Mouse (Mus musculus) brown adipose tissue, adult 24 weeks (tissue): Measurements from ENCODE around the gene Ankrd11. TPM values are rescaled to one million over a fixed set of nuclear protein-coding genes. Genes with fewer than 3 reads are reported as not detected.
A peak's percentile ranks its signal among the peaks of the same experiment; 100 is the strongest.

ENCODE experiments used
- H3K27ac ChIP-seq: fragments of 200-500 bp; replicated peaks from 2 replicates; pipeline ENCODE4 v1.5.1; 2012; ENCODE audit warnings: low read depth, mild to moderate bottlenecking, low read length
- H3K4me1 ChIP-seq: fragments of 200-500 bp; 2 replicates; pipeline ENCODE4 v1.6.1; 2012; ENCODE audit warnings: low read length, mixed read lengths; ENCODE audit not compliant: control insufficient read depth, insufficient read depth, insufficient read length
- H3K4me3 ChIP-seq: fragments of 200-500 bp; 2 replicates; pipeline ENCODE4 v1.5.1; 2012; ENCODE audit warnings: low read depth, mild to moderate bottlenecking, low read length, moderate library complexity; ENCODE audit not compliant: insufficient read depth
- polyA plus RNA-seq: library from polyadenylated mRNA; stranded (reverse); fragments of >200 nt; gene quantifications from 2 replicates; pipeline ENCODE4 v1.2.4, GENCODE M21; 2012; ENCODE audit not compliant: missing spikeins, insufficient read depth, insufficient read length

Gene Ankrd11
- polyA plus RNA-seq, 1 experiment, result 37.9 TPM

- peak overlapping the region; percentile 84 for H3K27ac ChIP-seq
- no peak overlapping the region for H3K4me3 ChIP-seq
Observed at GRCm38 (mm10) chr8:122901476-122901875, 140.6 kb downstream of the Ankrd11 start.

GRCm38 (mm10) chr8:122899085-122899484 is 143.0 kb downstream of the Ankrd11 start:
- Histone ChIP-seq H3K27ac (no peak overlapping the region), H3K4me3 (no peak overlapping the region), H3K4me1 (peaks cover 22% of the 10 kb centered on the region)

More at GRCm38 (mm10) chr8:122901476-122901875, 140.6 kb downstream of the Ankrd11 start:
- H3K4me1 ChIP-seq, result peaks cover 33% of the 10 kb centered on the region

GRCm38 (mm10) chr8:122898473-122898872 is 143.6 kb downstream of the Ankrd11 start:
- Histone ChIP-seq H3K4me3 (no peak overlapping the region), H3K4me1 (peaks cover 22% of the 10 kb centered on the region), H3K27ac (peak overlapping the region; percentile 37; the same call in 1 of the 2 replicates)

DNA sequence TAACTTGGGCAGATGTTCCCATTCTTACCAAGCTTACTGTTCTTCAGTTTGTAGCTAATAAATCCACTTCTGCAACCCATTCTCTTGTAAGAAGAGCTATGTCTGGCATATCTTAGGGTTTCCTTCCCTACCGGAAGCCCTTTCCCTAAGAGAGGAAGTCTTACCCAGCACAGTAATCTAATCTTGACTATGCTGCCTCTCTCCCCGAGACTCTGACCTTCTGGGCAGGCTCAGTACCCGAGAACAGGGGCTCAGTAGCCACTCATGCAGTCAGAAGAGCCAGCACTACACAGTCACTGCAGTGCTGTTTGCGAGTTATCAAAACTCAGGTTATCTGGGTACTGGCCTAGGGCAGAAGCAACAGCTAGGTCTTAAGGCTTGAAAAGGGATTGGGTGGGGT is 144.1 kb downstream of the Ankrd11 start:
- H3K27ac ChIP-seq, result peak overlapping the region; percentile 37
- no peak overlapping the region for H3K4me3 ChIP-seq
- H3K4me1 ChIP-seq, result peaks cover 22% of the 10 kb centered on the region

DNA sequence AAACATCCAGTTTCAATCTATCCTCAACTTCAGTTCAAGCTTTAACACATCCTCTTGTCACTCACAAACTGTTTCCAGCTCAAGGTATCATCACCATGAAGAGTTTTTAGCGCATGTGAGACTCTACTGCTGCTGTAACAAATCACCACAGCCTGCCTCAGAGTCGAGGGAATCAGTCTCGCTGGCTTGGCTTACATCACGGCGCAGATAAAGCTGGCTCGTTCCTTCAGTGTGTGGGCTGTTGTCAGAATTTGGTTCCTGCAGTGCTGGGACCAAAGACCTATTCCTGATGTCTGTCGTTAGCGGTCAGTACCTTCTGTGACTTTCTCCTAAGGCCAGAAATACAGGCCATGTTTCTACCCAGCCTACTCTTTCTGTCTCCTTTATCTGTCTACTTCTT is 144.9 kb downstream of the Ankrd11 start:
- peaks cover 16% of the 10 kb centered on the region for H3K4me1 ChIP-seq
- no peak overlapping the region for H3K4me3 ChIP-seq
- no peak overlapping the region for H3K27ac ChIP-seq

DNA sequence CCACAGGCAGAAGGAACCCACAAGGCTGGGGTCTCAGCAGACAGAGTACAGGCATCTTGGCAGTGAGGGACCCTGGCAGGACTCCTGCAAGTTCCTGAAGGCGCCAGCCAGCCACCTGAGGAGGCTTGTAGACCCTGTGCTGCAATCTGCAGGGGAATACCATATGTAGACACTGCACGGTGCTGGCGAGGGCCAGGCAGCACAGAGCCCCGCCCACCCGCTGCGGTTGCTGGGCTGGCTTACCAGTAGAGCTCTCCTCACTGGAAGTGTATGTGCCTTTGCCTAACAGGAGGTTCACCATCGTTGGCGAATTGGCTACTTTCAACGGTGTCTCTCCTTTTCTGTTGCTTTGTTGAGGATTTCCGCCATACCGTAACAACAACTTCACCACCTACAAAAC is 145.8 kb downstream of the Ankrd11 start:
- no peak overlapping the region for H3K4me3 ChIP-seq
- H3K4me1 ChIP-seq, result peaks cover 12% of the 10 kb centered on the region
- no peak overlapping the region for H3K27ac ChIP-seq

DNA sequence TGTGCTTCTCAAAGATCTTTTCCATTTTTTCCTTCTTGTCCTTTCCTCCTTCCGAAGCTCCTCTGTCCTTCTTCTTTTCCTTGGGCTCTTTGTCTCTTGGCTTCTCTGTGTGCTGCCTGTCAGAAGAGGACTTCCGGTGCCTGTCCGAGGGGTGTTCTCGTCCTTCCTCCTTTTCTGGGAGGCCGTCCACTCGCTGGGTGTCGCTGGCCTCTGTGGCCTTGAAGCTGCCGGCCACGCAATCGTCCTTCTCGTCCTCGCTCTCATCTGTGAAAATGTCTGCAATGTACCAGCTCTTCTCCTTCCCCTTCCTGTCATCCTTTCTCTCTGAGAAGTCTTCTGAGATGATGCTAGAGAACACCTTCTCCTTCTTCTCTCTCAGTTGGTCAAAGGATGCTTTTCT is 148.6 kb downstream of the Ankrd11 start:
- Histone ChIP-seq H3K4me3 (no peak overlapping the region), H3K4me1 (peaks cover 4% of the 10 kb centered on the region; the same call in 1 of the 2 replicates), H3K27ac (no peak overlapping the region)

DNA sequence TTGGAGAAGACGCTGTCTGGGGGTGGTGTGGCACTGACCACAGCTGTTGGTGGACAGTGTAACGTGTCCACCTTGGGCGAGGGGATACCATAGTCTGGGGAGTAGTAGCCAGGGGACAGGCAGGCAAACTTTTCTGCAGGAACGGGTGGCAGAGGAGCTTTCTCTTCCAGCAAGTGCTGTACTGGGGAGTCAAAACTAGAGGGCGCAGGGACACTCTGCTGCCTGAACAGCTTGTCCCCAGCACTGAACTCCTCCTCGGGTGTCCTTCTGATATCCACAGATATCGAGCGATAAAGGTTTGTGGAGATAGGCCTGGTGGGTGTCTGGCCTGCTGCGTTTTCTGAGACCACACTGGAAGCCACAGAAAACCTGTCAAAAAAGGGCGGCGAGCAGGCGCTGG is 150.6 kb downstream of the Ankrd11 start:
- Histone ChIP-seq H3K4me1 (no peaks in the 10 kb centered on the region), H3K27ac (no peak overlapping the region), H3K4me3 (no peak overlapping the region)

DNA sequence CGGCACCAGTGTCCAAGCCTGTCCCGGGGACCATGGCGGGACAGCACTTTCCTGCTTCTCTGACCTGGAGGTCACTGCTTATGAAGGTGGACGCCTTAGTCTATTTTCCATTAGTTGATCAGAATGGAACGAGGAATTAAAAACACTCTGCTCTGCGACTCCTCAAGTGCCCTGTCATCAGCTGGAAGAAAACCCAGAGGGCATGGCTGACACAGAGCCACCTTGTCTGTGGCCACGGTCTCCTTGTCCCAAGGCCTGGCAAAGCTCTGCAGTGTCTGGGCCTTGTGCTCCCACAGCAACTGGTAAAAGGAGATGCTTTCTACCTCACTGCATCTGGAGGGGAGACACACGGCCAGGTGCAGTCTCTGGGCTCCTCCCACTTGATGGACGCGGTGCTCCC is 158.4 kb downstream of the Ankrd11 start:
- H3K27ac ChIP-seq, result no peak overlapping the region
- no peak overlapping the region for H3K4me3 ChIP-seq
- H3K4me1 ChIP-seq, result no peaks in the 10 kb centered on the region; the same call in none of the 2 replicates

DNA sequence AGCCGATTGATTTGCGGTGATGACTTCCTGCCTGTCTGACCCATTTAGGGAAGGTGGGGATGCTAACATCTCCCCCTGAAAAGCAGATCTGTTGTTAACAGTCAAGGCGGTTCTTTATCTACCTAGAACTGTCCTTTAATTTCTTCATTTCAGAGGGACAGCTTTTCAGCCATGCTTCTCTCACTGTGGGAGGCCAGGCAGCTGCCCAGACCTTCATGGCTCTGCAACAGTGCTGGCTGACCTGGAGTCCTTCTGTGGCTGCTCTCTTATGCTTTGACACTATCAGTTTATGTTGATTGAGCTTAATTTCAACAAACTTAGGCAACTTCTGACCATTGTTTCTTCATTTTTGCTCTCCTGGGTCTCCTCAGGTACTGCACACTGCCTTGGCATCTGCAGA is 161.8 kb downstream of the Ankrd11 start:
- H3K4me3 ChIP-seq, result no peak overlapping the region
- no peaks in the 10 kb centered on the region; the same call in none of the 2 replicates for H3K4me1 ChIP-seq
- H3K27ac ChIP-seq, result no peak overlapping the region

- H3K4me1 ChIP-seq, result no peaks in the 10 kb centered on the region; the same call in none of the 2 replicates
- H3K27ac ChIP-seq, result no peak overlapping the region
- H3K4me3 ChIP-seq, result no peak overlapping the region
Observed at GRCm38 (mm10) chr8:122878231-122878630, 163.8 kb downstream of the Ankrd11 start.

- no peaks in the 10 kb centered on the region; the same call in 1 of the 2 replicates for H3K4me1 ChIP-seq
- no peak overlapping the region for H3K4me3 ChIP-seq
- no peak overlapping the region for H3K27ac ChIP-seq
Observed at GRCm38 (mm10) chr8:122875186-122875585, 166.9 kb downstream of the Ankrd11 start.

DNA sequence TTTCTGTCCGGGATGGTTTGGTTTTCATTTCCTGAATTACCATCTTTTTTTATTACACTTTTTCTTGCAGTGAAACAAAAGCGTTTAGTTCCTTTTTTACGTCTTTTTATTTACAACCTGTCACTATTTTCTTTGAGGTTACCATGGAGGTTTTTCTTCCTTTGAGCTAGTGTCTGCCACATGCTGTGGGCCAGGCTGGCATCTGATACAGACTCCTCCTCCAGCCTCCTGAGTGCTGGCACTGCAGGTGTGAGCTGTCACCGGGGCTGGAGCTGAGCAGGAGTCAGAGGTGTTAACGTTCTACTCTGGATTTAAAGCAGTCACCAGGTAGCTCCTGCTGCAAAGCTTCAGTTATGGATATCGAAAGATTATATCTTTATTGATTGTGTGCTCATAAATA is 168.9 kb downstream of the Ankrd11 start:
- no peak overlapping the region for H3K27ac ChIP-seq
- no peak overlapping the region for H3K4me3 ChIP-seq

GRCm38 (mm10) chr8:122871663-122872062 is 170.4 kb downstream of the Ankrd11 start:
- no peak overlapping the region for H3K27ac ChIP-seq
- H3K4me3 ChIP-seq, result no peak overlapping the region
- H3K4me1 ChIP-seq, result no peaks in the 10 kb centered on the region

More for the DNA sequence above, 168.9 kb downstream of the Ankrd11 start:
- no peaks in the 10 kb centered on the region for H3K4me1 ChIP-seq

DNA sequence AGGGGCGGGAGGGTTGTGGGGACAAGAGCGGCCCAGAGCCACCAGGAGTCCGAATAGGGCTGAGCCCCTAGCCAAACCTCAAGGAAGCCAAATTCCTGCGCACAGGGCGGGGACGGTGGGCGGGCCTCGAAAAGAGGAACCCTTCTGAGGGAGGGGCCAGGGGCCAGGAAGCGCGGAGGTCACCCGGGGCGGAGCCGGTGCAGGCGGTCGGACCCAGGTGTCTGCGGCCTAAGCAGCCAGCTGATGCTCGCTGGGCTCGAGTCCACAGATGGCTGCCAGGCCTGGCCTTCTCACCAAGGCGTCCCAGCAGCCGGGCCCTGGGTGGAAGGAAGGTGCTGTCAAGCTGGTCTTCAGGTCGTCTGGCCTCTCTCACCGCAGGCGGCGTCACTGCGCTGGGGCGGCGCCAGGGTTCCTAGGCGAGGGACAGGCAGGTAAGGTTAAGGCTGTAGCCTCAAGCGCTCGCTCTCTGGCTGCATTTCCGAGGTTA is 171.7 kb downstream of the Ankrd11 start:
- H3K4me3 ChIP-seq, result peak overlapping the region; percentile 45
- no peak overlapping the region for H3K27ac ChIP-seq
- H3K4me1 ChIP-seq, result no peaks in the 10 kb centered on the region

- Histone ChIP-seq H3K4me3 (no peak overlapping the region), H3K4me1 (no peaks in the 10 kb centered on the region), H3K27ac (no peak overlapping the region)
Observed at GRCm38 (mm10) chr8:122867982-122868381, 174.1 kb downstream of the Ankrd11 start.
